Mouse (Mus musculus) c-Kit-negative CD71-positive TER-119-positive erythroid progenitor cells, embryonic 14.5 days (primary cell): ENCODE results near the gene Plxnb1.
"Not testable (repeated sequence)": the region's sequence is repeated elsewhere in the genome, so short reads cannot be mapped to it uniquely, and the experiment has no call there.

Experiments
- DNase-seq: peaks from one replicate; pipeline ENCODE4 v3.0.0-alpha.2; 2013; ENCODE audit warnings: low read depth, low spot score

Plxnb1 gene

DNA sequence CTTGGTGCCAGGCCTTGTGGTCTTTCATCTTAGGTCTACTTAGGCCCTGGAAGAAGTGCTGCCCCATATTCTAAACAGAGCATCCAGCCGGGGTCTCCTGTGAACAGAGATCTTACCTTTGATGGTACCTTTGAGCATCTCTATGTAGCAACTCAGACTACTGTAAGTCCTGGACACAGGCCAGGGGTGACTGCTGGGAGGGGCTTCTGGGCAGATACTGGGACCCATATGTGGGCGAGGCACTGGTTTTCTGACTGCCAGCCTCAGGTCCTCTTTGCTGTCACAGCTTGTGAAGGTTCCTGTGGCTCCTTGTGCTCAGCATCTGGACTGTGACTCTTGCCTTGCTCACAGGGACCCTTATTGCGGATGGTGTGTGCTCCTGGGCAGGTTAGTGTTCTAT lies 7.4 kb downstream of the Plxnb1 start:
- DNase-seq: no peak

DNA sequence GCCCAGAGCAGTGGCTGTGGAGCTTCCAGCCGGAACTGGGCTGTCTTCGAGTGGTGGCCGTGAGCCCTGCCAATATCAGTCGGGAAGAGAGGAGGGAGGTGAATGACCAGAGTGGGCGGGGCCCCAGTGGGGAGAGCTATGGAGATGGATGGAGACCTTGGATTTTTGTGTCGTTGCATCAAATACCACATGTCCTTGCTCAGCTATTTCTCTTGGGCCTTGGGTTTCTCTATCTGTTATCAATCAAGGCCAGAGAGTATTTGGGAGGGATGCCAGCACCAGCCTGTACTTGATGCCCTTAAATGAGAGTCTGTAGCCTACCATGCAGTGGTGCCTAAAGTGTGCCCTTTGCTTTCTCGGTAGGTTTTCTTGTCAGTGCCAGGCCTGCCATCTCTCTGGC lies 8.1 kb downstream of the Plxnb1 start:
- no peak for DNase-seq

DNA sequence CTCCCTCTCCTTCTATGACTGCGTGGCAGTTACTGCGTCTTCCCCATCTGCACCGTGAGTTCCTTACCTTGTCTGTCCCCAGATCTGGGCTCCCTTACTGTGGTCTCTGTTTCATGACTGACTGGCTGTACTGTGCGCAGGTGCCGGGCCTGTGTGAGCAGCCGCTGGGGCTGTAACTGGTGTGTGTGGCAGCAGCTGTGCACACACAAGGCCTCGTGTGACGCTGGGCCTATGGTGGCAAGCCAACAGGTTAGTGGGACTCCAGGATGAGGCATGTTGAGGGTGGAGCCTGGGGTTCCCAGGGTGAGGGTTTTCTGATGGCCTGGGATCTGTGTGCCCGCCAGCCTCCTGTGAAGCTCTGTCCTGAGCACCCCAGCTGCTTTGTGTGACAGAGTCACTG lies 8.9 kb downstream of the Plxnb1 start:
- DNase-seq: no peak

DNA sequence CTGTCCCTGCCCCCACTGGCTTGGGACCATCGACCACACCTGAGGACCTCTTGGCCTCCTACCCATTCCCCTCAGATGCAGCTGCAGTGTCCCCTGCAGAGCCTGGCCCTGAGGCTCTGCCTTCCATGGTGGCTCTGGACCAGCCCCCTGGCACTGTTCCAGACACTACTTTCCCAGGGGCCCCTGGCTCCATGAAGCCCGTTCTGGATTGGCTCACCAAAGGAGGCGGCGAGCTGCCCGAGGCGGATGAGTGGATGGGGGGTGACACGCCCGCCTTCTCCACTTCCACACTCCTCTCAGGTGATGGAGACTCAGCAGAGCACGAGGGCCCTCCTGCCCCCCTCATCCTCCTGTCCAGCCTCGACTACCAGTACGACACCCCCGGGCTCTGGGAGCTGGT lies 9.8 kb downstream of the Plxnb1 start:
- DNase-seq: no peak

DNA sequence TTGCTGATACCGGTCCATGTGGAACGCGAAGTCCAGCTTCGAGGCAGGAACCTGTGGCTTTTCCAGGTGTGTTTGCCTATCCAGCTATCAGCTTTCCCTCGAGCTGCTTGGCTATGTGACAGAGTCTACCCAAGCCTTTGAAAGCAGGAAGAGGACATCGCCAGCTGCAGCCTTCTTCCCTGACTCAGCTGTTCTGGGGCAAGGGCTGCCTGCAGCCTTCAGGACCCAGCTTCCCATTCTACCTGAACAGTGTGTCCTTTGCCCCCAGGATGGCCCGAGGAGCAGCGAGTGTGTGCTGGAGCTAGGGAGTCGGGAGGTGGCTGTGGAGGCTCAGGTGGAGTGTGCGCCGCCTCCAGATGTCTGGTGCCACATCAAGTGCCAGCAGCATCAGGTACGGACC lies 10.5 kb downstream of the Plxnb1 start:
- no peak for DNase-seq

DNA sequence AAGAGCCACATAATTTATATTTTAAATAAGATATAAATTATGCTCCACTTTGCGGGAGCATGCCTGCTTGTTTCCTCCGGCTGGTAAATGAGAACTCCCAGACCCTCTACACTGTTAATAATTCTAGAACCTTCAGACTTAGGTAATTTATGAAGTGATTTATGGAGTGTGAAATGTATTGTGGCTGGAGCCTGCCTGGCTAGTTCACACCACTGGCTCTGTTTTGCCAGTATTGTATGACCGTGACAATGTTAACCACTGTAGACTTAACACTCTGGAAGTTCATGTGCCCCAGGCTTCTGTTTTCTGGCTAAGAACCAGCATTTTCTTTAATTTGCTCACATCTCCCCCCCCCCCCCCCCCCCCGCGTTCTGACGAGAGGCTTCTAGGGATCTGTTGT lies 12.2 kb downstream of the Plxnb1 start:
- no peak for DNase-seq

DNA sequence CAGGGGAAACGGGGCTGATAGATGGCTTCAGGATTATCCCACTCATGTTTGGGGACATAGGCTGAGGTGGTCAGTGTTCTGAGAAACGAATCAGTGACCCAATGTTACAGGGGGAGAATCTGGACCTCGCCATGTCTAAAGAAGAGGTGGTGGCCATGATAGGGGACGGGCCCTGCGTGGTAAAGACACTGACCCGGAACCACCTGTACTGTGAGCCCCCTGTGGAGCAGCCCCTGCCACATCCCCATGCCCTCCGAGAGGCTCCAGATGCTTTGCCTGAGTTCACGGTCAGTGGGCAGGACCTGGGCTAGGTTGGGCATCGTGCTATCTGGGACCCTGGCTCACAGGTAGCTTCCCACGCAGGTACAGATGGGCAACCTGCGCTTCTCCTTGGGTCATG lies 15.1 kb downstream of the Plxnb1 start:
- DNase-seq: no peak

DNA sequence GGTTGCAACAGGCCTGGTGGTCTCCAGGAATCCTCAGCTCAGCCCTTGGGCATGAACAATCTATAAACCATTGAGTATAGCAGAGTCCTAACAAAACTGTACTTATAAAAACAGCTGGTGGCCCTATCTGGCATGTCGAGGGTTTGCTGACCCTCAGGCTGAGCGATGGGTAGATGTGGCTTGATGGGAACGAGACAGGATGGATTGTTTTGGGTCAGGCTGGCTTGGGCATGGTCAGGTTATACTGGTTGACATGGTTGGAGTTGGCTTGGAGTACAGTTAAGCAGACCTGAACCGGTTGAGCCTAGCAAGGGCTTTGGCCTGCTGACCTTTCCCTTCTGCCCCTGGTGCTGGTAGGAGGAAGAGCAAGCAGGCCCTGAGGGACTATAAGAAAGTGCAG lies 15.9 kb downstream of the Plxnb1 start:
- DNase-seq: no peak

DNA sequence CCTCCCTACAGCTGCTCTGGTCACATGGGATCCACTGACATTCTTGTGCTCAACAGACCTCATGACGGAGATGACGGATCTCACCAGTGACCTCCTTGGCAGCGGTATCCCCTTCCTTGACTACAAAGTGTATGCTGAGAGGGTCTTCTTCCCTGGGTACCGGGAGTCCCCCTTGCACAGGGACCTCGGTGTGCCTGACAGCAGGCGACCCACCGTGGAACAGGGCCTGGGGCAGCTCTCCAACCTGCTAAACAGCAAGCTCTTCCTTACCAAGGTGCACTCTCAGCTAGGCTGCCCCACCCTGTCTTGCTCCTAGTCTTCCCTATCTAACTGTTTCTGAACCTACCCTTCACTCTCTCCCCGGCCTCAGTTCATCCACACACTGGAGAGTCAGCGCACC lies 16.4 kb downstream of the Plxnb1 start:
- no peak for DNase-seq

DNA sequence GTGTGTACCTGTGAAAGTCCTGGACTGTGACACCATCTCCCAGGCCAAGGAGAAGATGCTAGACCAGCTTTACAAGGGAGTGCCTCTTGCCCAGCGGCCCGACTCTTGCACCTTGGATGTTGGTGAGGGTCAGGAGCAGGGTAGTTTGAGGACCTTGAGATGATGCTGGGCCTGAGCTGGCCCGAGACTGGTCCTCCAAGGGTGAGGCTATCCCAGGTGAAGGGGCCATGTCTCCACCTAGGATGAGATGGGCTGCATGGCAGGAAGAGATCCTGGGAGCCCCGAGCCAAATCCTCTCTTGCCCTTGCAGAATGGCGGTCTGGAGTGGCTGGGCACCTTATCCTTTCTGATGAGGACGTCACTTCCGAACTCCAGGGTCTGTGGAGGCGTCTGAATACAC lies 18.1 kb downstream of the Plxnb1 start:
- DNase-seq: no peak

DNA sequence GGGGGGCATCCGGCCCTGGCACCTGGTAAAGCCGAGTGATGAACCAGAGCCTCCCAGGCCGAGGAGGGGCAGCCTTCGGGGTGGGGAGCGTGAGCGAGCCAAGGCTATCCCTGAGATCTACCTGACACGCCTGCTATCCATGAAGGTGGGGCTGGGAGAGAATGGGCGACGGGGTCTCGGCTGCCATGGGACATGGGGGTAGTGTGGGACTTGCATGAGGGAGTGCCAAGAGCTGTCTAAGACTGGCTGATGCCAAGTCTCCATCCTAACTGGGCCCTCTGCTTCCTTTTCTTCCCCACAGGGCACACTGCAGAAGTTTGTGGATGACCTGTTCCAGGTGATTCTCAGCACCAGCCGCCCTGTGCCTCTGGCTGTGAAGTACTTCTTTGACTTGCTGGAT lies 19.1 kb downstream of the Plxnb1 start:
- DNase-seq: no peak

DNA sequence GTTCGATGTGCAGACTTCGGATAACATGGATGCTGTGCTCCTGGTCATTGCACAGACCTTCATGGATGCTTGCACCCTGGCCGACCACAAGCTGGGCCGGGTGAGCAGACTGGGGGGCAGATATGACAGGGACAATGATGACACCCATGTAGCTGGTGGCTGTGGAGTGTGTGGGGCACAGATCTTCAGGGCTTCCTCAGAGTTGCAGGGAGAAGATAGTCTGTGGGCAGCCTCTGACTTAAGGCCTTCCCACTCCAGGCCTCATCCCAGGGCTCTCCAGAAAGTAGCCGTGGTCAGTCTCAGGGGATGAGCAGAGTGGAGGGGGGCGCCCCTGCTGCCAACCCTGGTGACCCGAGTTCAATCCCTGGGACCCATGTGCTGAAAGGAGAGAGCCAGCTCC lies 19.7 kb downstream of the Plxnb1 start:
- DNase-seq: no peak

DNA sequence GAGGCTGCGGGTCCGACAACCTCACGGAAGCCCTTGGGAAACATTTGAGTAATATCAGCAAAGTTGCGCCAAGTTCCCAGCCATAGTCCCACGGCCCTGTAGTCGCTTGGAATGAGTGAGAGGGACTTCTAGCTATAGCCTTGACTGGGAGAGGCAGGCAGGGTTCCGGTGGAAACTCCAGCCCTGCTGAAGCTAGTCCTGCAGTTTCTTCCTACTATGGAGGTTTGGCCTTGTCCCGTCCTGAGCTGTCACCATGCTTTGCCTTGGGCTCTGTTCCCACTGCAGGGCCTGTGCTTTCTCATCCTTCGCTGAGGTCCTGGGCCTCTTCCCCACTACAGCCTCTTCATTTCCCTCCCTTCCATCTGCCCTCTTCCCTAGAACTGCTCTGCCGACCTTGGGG lies 21.0 kb downstream of the Plxnb1 start:
- no peak for DNase-seq

DNA sequence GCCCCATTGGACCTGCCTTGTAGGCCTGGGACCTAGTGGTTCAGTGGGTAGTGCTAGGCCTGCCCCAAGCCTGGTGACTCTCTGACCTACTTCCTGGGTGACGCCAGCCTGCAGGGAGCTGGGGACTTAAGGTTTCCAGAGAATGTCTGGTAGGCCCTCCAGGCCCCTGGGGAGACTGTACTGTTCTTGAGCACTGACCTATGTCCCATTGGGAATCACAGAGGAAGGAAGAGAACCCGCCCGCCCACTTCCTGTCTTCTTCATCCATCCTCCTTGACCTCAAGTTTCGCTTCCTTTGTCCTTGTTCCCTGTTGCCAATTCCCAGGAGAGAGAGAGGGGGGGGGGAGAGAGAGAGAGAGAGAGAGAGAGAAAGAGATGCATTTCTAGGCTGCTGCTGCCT lies 22.9 kb downstream of the Plxnb1 start:
- no peak for DNase-seq

DNA sequence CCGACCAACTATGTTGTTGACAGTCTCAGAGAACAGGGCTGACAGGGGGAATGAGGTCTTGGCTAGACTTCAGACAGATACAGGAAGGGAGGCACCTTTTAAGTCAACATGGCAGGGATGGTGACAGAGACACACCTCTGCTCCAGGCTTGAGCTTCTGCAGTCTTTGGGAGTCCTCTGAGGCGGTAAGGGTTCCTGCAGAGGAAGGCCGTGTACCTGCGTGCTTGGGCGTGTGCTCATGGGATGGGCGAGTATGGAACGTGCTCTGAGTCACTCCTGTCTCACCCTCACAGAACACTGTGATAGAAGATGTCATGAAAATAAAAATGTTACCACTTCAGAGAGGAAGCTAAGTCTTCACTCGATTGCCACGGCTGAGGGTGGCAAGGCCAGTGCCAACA lies 24.4 kb downstream of the Plxnb1 start:
- DNase-seq: no peak

DNA sequence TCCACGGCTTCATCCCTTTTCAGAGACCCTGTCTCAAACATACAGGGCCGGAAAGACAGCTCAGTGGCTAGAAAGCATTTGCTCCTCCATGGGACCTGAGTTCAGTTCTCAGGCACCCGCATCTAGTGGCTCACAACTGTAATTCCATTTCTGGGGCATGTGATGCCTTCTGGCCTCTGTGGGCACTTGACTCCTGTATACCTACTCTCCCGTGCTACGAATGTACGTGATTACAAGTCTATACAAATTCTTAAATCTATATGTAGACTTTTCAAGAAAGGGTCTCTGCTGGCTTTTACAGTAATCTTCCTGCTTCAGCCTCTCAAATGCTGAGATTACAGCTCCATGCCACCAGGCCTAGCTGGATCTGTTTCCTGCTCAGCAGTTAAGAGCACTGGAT lies 25.8 kb downstream of the Plxnb1 start:
- DNase-seq: no peak

DNA sequence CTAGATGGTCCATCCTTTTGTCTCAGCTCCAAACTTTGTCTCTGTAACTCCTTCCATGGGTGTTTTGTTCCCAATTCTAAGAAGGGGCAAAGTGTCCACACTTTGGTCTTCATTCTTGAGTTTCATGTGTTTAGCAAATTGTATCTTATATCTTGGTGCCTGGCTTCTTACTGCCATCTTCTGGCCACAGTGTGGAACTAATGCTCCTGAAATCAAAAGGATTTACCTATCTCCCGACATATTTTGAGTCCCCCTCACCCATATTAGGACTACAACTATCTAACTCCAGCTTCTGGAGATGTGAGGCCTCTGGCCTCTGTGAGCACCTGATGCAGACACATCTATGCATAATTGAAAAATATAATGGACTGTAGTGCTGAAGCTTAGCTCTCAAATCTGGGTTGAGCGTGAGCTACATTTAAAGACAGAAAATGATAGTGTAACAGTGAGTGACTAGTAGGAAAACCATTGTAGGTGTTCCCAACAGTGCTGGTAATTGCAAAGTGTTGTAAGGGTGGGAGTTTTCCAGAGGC lies 27.4 kb downstream of the Plxnb1 start:
- no peak for DNase-seq

DNA sequence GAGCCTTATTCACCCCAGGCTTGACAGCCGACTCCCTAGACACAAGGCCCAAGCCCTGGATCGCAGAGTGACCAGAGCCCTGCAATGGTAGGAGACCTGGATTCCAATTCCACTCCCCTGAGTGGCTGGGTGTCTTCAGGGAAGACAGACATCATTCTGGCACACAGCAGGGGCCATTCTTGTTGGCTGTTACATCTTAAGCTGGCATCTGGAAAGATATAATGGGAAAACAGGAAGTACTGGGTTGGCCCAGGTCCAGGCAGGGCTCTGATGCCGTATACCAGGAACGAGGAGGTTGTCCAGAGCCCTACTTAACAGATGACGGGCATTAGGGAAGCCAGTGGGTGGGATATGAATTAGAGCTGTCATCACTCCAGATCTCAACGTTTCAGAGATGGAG lies 28.1 kb downstream of the Plxnb1 start:
- no peak for DNase-seq

DNA sequence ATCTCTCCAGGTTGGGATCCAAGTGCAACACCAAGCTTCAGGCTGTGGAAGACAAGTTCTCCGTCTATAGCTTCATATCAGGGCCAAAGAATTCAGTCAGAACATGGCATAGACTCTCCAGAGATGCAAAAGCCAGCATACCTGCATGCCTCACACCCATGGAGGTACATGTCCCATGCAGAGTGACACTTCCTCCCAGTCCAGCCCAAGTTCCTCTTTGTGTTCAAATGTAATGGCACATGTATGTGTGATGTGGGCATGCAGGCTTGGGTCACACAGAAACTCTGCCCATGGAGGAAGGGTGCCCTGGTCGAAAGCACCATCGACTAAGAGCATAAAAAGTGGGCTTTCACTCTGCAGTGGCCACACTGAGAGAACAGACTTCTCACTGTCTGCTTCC lies 29.0 kb downstream of the Plxnb1 start:
- no peak for DNase-seq

DNA sequence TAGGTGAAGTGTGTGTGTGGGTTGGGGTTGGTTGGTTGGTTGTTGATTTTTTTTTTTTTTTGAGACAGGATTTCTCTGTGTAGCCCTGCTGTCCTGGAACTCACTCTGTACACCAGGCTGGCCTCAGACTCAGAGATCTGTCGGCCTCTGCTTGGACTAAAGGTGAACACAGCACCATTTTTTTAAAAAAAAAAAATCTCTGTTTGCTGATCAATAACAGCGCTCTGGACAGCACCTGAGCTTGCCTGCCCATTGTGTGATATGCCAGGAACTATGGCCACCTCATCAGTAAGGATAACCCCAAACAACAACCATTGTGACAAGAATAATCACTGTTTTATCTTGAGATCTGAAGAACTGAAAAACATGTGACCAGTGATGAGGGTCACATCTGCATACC lies 29.9 kb downstream of the Plxnb1 start:
- no peak for DNase-seq

DNA sequence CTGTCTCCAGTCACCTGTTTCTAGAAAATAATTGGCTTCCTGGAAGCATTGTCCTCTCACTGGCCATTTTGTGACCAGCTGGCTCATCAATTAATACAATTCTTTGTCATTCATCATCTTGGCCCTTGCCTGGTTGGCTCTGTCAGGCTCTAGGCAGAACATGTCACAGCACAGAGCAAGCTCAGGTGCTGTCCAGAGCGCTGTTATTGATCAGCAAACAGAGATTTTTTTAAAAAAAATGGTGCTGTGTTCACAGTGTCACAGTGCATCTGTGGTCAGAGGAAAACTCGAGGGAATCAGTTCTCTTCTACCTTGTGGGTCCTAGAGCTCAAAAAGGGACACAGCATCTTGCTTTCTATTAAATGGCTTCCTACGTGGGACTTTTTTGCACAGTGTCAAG lies 30.3 kb downstream of the Plxnb1 start:
- no peak for DNase-seq

DNA sequence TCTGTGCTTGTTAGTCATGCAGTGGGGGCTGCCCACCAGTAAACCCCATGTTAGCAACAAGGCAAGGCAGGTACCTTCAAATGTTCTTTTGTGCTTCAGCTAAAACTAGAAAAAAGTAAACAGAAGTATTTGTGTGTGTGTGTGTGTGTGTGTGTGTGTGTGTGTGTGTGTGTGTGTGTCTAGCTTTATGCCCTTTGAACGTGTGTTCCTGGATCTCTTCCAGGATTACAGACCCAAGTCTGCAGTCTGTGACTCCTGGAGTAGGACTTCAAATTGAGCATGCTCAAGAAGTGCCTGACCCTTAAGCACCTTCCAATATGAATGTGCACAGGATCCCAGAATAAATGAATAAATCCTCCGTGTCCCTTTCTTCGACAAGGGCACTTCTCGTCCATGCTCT lies 31.9 kb downstream of the Plxnb1 start:
- DNase-seq: no peak

DNA sequence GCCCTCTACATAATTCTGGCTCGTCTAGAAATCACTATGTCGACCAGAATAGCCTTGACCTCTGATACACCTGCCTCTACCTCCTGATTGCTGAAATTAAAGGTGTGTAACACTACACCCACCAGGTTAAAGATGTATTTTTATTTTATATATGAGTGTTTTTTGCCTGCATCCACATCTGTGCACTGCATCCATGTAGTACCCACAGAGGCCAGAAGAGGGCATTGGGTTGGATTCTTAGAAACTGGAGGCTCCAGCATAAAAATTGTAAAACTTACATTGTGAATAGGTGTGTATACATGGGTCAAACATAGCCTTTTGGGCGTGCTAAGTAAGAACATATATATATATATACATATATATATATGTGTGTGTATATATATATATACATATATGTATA lies 33.0 kb downstream of the Plxnb1 start:
- DNase-seq: no peak

DNA sequence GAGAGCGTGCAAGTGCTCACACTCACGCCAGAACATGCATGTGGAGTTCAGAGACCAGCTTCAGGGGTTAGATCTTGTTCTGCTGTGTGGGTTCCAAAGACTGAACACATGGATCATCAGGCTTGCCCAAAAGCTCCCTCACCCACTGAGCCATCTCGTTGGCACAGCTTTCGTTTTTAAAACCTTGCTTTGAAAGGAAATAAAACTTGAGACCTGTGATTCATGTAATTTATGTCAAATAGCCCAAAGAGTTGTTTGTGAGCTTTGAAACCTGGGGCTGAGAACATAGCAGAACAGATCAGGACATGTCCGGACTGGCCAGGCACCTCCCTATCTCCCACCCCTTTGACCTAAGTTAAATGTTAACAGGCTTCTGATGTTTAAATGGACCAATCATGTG lies 34.9 kb downstream of the Plxnb1 start:
- no peak for DNase-seq

DNA sequence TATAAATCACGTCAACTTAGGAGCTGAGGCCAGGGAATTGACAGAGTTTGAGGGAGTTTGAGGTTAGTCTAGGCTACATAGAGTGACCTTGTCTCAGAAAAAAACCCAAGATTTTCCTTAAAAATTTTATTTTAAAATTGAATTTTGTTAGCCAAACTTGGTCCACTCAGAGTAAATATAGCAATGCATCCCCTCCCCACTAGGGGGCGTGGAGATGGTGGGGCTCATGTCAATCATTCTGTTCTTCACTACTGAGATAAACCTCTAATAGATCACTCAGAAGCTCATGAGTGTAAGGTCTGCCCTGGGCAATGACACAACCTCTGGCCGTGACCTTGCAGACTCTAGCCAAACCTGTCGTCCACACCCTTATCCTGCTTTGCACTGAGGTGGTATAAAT lies 45.2 kb downstream of the Plxnb1 start:
- DNase-seq: not testable (repeated sequence)
